Mouse (Mus musculus) CH12F3 (cell line): ENCODE results near the gene Serpina3g.
"Not testable (repeated sequence)": the region's sequence is repeated elsewhere in the genome, so short reads cannot be mapped to it uniquely, and the experiment has no call there.

Source experiments
- in situ Hi-C: fragments of 300-500 bp; cut with MboI; formaldehyde crosslinking; loops from 2 replicates; pipeline ENCODE4 v1.14.3; 2020; ENCODE audit warnings: low sequenced_read_pairs

The Serpina3g gene

GRCm38 (mm10) chr12:104235915-104236314 is at the start of gene Serpina3g:
Gene Serpina3g (plus strand): TSS chr12:104236245.
- in situ Hi-C loops, result no loop called here

GRCm38 (mm10) chr12:104189246-104189645 is 46.8 kb upstream of the Serpina3g start:
- in situ Hi-C loops, result no loop called here

GRCm38 (mm10) chr12:104190852-104191251 is 45.2 kb upstream of the Serpina3g start:
- in situ Hi-C loops, result no loop called here

GRCm38 (mm10) chr12:104209149-104209548 is 26.9 kb upstream of the Serpina3g start:
- in situ Hi-C loops, result no loop called here

- in situ Hi-C loops, result no loop called here
Observed at GRCm38 (mm10) chr12:104209802-104210201, 26.2 kb upstream of the Serpina3g start.

GRCm38 (mm10) chr12:104213689-104214444 is 22.2 kb upstream of the Serpina3g start:
- in situ Hi-C loops, result no loop called here

GRCm38 (mm10) chr12:104214445-104214753 is 21.6 kb upstream of the Serpina3g start, which contains the start of gene Serpina3f:
Gene Serpina3f (plus strand): TSS chr12:104214544.
- in situ Hi-C loops, result no loop called here

GRCm38 (mm10) chr12:104215249-104215648 is 20.8 kb upstream of the Serpina3g start:
- in situ Hi-C loops, result no loop called here

- in situ Hi-C loops, result no loop called here
Observed at GRCm38 (mm10) chr12:104221616-104222015, 14.4 kb upstream of the Serpina3g start.

- in situ Hi-C loops, result no loop called here
Observed at GRCm38 (mm10) chr12:104223690-104224089, 12.4 kb upstream of the Serpina3g start.

GRCm38 (mm10) chr12:104224598-104225300 is 11.3 kb upstream of the Serpina3g start:
- in situ Hi-C loops, result no loop called here

GRCm38 (mm10) chr12:104230762-104231161 is 5.3 kb upstream of the Serpina3g start:
- in situ Hi-C loops, result no loop called here

GRCm38 (mm10) chr12:104238048-104238447 is 2.0 kb downstream of the Serpina3g start:
- in situ Hi-C loops, result not testable (repeated sequence)

GRCm38 (mm10) chr12:104243307-104243706 is 7.3 kb downstream of the Serpina3g start:
- in situ Hi-C loops, result no loop called here

- in situ Hi-C loops, result no loop called here
Observed at GRCm38 (mm10) chr12:104245092-104245491, 9.0 kb downstream of the Serpina3g start.

GRCm38 (mm10) chr12:104245595-104245994 is 9.6 kb downstream of the Serpina3g start:
- in situ Hi-C loops, result no loop called here

- in situ Hi-C loops, result no loop called here
Observed at GRCm38 (mm10) chr12:104247553-104248002, 11.5 kb downstream of the Serpina3g start.

- in situ Hi-C loops, result no loop called here
Observed at GRCm38 (mm10) chr12:104248231-104248630, 12.2 kb downstream of the Serpina3g start.

- in situ Hi-C loops, result no loop called here
Observed at GRCm38 (mm10) chr12:104261041-104261440, 25.0 kb downstream of the Serpina3g start.

- in situ Hi-C loops, result no loop called here
Observed at GRCm38 (mm10) chr12:104262863-104263262, 26.8 kb downstream of the Serpina3g start, which contains the start of gene Serpina3i. Gene Serpina3i (plus strand): TSS chr12:104263122.

GRCm38 (mm10) chr12:104266374-104266773 is 30.3 kb downstream of the Serpina3g start:
- in situ Hi-C loops, result no loop called here
